18 mouse cellular contexts compared by ENCODE assay signal in the genomic region with DNA sequence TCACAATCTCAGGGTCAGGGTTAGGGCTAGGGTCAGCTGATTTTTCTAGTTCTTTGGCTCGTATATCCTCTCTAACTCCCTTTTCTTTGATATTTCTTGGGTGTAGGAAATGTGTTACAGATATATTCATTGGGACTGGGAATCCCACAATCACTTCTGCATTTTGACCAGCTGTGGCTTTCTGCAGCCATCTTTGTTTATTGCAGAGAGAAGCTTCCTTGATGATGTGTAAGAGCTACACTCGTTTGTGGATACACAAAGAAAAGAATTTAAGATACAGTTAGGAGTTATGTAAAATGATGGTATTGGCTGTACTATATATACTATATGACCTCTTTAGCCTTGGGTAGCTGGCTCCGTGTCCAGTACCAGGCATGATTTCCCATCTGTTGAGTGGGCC.
"Had no signal": no experiment of that assay in that cellular context is flagged by ENCODE, and none has a peak within 500 bp of the region (broad histone marks: within the 10 kb centered on the region; RNA-seq: fewer than 3 reads in every experiment).

No protein-coding gene starts in this region.

- H3K4me1 ChIP-seq: lung, embryonic 15.5 days; midbrain, embryonic 13.5 days; midbrain, embryonic 15.5 days; neural tube, embryonic 12.5 days had no signal

- H3K4me3 ChIP-seq: lung, embryonic 15.5 days; midbrain, embryonic 13.5 days; midbrain, embryonic 15.5 days; neural tube, embryonic 12.5 days had no signal

- H3K36me3 ChIP-seq: lung, embryonic 15.5 days; midbrain, embryonic 13.5 days; midbrain, embryonic 15.5 days; neural tube, embryonic 12.5 days had no signal

- H3K9me3 ChIP-seq: lung, embryonic 15.5 days; midbrain, embryonic 13.5 days; midbrain, embryonic 15.5 days; neural tube, embryonic 12.5 days had no signal

- H3K27me3 ChIP-seq: lung, embryonic 15.5 days; midbrain, embryonic 13.5 days; midbrain, embryonic 15.5 days; neural tube, embryonic 12.5 days had no signal

- DNase-seq: liver, postnatal 0 days; lung, adult 2 months; lung, postnatal 14 days; lung, postnatal 36 days; retina, postnatal 1 day; right cerebral cortex, adult 18-20 months; right cerebral cortex, postnatal 25 days; right cerebral cortex, postnatal 4 days; spleen, adult 18-20 months; thymus, adult 18-20 months; thymus, postnatal 14 days; thymus, postnatal 36 days had no signal

- ATAC-seq: liver, postnatal 0 days; lung, postnatal 0 days; midbrain, embryonic 13.5 days; midbrain, embryonic 15.5 days had no signal

- H3K27ac ChIP-seq: lung, embryonic 15.5 days; macrophage; midbrain, embryonic 13.5 days; midbrain, embryonic 15.5 days; neural tube, embryonic 12.5 days had no signal
